Mouse (Mus musculus): ENCODE results near the gene Surf1.

DNA sequence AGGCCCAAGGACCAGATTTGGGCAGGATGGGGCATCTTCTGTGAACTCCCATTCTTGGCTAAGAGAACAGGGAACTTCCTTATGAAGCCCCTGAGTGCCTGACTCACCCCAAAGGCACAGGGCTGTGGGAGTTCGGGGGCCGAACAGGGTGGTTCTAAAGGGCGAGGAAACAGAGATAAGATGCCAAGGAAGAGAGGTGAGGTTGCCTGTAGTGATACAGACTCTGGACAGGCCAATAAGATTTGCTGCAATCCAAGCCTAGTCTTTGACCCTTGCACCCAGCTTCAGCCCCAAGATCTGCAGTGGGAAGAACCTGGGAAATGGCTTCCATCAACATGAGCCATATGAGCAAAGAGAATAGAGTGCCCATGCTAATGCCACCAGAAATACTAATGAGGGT, 26.9 kb upstream of the Surf1 start:
- TF ChIP-seq MAFK (IDR thresholded peaks at IDR 0.05; ENCODE audit: insufficient read depth, low read depth, low read length) (no peak), ZNF384 (IDR thresholded peaks at IDR 0.05; ENCODE audit: low read depth, low read length) (no peak), CHD2 (IDR thresholded peaks at IDR 0.05; ENCODE audit: low read depth, low read length) (no peak), HCFC1 (IDR thresholded peaks at IDR 0.05; ENCODE audit: borderline replicate concordance, insufficient read depth, low read length) (no peak)

All from ES-E14 (cell line).